Mouse (Mus musculus) frontal cortex, adult 2 months (tissue): ENCODE measurements around the gene Fam20a. TPM values are rescaled to one million over a fixed set of nuclear protein-coding genes. Genes with fewer than 3 reads are reported as not detected.

Experiments
- DNase-seq, 2 experiments: peaks; one replicate each; pipeline ENCODE4 v3.0.0; 2022; ENCODE audit warnings: low spot score in 1 of 2; ENCODE audit errors: extremely low spot score in 1 of 2
- polyA plus RNA-seq: library from polyadenylated mRNA; depleted of rRNA; stranded (reverse); fragments of >200 nt; gene quantifications from 2 replicates; pipeline ENCODE4 v1.2.3, GENCODE M21; 2012; rRNA removed

Gene Fam20a
- polyA plus RNA-seq, 1 experiment: 14.6 TPM

GRCm38 (mm10) chr11:109620356-109620755 lies 101.7 kb downstream of the Fam20a start:
- DNase-seq: no peak

Other genes starting within 250 kb of the Fam20a start
- 13.5 and 17.2 TPM in 2 replicates for gene Arsg, start 248.9 kb downstream of the Fam20a start, polyA plus RNA-seq
- 7.4 and 9.0 TPM in 2 replicates for gene Slc16a6, start 248.7 kb downstream of the Fam20a start, polyA plus RNA-seq
- 18.6 and 18.8 TPM in 2 replicates for gene Wipi1, start 110.3 kb downstream of the Fam20a start, polyA plus RNA-seq
- gene Prkar1a, start 72.9 kb downstream of the Fam20a start, polyA plus RNA-seq: 434 and 454 TPM in 2 replicates
- gene 1700012B07Rik, start 105.8 kb upstream of the Fam20a start, polyA plus RNA-seq: not detected in 2 replicates